Mouse (Mus musculus): Measurements from ENCODE around the gene Cadm3.
"Not testable (repeated sequence)": the region's sequence is repeated elsewhere in the genome, so short reads cannot be mapped to it uniquely, and the experiment has no call there.

The Cadm3 gene

DNA sequence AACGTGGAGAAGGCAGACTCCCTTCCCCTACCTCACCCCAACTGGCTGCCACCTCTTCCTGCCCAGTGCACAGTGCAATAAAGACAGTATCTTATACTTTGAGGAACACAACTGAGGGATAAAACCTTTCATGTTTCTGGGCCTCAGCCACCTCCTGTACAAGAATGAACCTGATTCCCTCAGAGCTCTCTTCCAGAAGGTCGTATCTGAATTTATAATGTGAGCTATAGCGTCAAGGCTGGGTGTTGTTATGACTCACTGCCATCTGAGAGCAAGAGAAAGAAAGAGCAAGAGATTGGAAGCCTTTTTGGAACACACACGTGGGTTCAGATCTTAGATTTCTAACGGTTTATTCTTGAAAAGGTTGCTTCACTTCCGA is 45.3 kb downstream of the Cadm3 start:
- no peak for DNase-seq (ENCODE audit: low spot score in 2 of 2)

DNA sequence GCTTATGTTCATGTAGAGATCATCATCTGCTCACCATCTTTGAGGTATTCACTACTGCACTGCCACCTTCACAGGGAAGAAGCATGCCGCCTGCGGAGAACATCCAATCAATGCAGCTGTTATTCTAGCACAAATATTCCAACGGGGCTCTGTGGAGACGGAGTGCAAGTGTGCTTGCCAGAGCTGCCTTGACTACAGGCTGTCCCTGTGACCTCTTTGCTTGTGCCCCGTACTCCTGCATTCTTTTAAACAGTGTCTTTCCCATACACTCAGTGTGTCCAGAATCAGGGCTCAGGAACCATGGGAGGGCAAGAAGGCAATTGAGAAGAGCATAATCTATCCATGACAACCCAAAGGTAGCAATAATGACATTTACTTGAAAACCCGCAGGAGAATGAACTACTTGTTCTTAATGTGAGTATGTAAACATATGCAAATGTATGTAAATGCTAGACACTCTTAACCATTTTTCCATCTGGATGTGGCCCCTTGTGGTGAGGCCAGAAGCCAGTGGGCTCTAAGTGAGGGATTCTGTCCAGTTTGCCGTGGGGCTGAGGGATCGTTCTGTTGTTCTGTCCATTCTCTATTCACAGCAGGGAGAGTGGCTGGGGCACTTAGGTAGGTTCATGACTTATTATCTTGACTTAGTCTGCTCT is 45.8 kb downstream of the Cadm3 start:
- no peak for DNase-seq (ENCODE audit: low spot score in 2 of 2)

DNA sequence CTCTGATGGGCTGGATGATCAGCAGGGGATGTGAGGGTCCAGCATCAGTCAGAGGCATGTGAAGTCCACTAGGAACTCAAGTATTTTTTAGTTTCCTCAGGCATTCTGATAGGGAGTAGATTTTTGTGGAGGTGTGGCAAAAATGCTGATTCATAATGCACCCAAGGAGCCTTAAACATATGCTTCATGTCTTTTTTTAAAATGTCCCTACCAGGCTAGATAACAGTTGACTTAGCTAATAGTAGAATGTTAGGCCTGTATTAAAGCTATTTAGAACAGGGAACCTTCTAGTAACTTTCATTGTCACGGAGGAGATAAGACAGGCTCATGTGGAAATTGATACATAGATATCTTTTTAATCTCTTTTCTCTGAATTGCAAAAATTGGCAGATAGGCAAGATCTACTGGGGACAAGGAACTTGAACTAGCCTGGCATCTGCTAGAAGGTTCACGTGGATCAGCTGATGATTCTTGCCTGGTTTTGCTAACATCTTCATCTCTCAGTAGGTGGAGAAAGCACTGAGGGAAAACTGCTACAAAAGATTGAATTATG is 49.5 kb downstream of the Cadm3 start:
- no peak for DNase-seq (ENCODE audit: low spot score in 2 of 2)

DNA sequence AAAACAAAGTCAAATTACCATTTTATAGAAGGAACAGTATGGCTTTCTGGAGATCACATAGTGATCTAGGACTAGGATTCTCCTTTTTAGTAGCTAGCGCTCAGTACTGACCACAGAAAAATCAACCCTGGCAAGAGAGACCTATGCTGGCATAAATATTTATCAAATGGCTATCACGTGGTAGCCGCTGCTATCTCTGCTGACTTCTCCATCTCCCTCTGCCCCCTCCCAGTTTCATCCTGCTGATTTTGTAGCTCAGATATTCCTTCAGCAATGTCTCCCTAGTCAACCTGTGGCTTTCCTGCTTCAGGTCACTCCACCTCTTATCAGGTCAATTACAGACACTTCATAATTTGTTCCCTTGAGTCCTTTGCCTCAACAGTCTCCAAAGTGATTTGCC is 51.8 kb downstream of the Cadm3 start:
- no peak for DNase-seq (ENCODE audit: low spot score in 2 of 2)

DNA sequence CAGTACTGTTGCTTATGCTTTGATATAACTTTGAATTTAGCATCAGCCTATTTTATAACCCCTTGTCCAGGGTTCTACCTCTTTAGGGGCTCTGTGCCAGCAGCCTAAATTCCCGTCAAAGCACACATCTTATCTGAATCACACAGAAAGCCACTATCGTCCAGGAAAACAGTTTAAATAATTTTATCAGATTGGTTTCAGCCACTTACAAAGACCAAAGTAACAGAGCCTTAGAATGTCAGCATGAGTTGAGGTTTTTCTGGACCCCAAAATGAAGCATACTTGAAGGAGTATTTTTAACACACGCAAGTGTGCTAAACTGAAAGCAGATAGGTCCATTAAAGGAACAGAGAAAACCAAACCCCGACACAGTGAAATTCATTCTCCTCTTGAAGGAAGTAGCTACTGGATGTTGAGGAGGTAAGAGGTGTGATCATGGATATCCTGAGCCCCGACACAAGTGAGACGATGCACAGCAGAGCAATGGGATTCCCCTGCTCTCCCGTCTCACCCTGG is 53.9 kb downstream of the Cadm3 start:
- not testable (repeated sequence) for DNase-seq (ENCODE audit: low spot score in 2 of 2)

DNA sequence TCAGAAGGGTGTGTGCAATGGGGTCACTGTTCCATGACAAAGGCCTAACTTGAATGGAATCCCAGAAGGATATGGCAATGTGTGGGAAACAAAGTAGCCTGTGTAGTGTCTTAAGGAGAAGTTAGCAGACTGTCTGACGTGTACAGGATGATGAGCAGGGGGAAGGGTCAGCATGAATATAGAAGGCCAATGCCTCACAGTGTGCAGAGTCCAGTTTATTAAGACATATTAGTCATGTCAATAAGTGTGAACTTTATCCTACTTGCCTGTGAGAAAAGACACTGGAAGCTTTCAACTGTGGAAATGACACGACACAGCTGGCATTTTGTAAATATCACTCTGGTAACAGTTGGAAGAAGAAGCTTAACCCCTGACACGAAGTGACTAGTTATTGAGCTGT is 64.7 kb downstream of the Cadm3 start:
- DNase-seq (ENCODE audit: low spot score in 2 of 2): not testable (repeated sequence)

Data from thymus, postnatal 10 days (tissue).